Mouse (Mus musculus) olfactory bulb, adult 2 months (tissue): ENCODE measurements at regions not wholly inside any gene's neighbourhood (a gene's known extent, or its start where the extent isn't known, plus 50 kb on each side); places are given as distances from the start of the nearest gene placed in this dataset.

ENCODE experiments used
- H3K27ac ChIP-seq: fragments of 200-500 bp; 2 replicates; pipeline ENCODE4 v1.5.1; 2012; ENCODE audit warnings: low read depth, low read length; ENCODE audit not compliant: insufficient read depth
- H3K4me1 ChIP-seq: fragments of 200-500 bp; 2 replicates; pipeline ENCODE4 v1.6.1; 2012; ENCODE audit warnings: low read length; ENCODE audit not compliant: control insufficient read depth, insufficient read depth
- H3K4me3 ChIP-seq: fragments of 200-500 bp; 2 replicates; pipeline ENCODE4 v1.5.1; 2012; ENCODE audit warnings: mild to moderate bottlenecking, low read depth, low read length, moderate library complexity; ENCODE audit not compliant: insufficient read depth
- CTCF ChIP-seq: fragments of 200-500 bp; IDR thresholded peaks from 2 replicates; pipeline ENCODE4 v1.5.1; 2012; ENCODE audit warnings: low read depth, mild to moderate bottlenecking, low read length, moderate library complexity; ENCODE audit not compliant: insufficient read depth
- POLR2A ChIP-seq: fragments of 200-500 bp; IDR thresholded peaks from 2 replicates; pipeline ENCODE4 v1.6.1; 2012; ENCODE audit warnings: mild to moderate bottlenecking, low read depth, low read length, moderate library complexity; ENCODE audit not compliant: insufficient read depth
- WGBS: fragments of 180-500 bp; shearing (Covaris S2); methylation state at CpG from one replicate; pipeline ENCODE4 v1.1.7; 2018; 5-methylcytosine and 5-hydroxymethylcytosine counted together

DNA sequence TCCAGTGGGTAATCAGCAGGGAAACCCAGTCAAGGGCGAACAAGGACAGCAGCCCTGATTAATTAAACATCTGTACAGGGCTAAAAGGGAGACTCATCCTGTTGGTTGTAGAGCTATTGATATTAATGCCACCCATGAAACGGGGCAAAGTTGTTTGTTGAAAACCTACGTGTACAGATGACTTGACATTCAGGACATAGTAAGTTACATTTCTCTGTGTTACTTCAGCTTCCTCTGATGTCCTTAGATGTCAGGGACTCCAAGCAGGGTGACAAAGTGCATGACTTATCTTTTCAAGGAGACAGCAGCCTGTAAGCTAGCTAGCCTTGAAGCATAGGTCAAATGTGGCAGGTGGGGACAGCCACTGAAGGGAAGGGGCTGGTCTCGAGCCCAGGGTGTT, 390.5 kb downstream of the Ccdc171 start:
- 75% methylated on average over 4 of the region's 4 CpGs for WGBS
- no peaks in the 10 kb centered on the region for H3K4me1 ChIP-seq
- H3K4me3 ChIP-seq, result no peak overlapping the region
- TF ChIP-seq POLR2A (no peak), CTCF (no peak)
- H3K27ac ChIP-seq, result no peak overlapping the region

DNA sequence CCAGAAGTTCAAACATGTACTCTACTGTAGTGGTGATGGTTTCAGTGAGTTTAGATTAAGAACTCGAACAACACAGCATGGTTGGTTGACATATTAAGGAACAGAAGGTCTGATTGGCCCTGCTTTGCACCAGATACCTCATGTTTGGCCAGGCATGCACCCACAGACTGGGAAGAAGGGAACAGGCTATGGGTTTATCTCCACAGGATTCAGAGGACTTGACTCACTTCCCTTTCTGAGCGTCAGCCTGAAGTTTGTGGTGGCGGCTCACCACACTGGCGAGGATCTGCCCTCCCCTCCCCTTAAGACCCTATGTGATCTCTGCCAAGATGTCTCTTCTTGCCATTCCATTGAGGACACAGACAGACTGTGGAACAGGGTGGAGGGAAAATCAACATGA, 391.7 kb downstream of the Ccdc171 start:
- TF ChIP-seq POLR2A (no peak), CTCF (no peak)
- H3K4me1 ChIP-seq, result no peaks in the 10 kb centered on the region
- no peak overlapping the region for H3K27ac ChIP-seq
- WGBS, result 93% methylated on average over 4 of the region's 4 CpGs
- H3K4me3 ChIP-seq, result no peak overlapping the region

- no peak for TF ChIP-seq CTCF
- TF ChIP-seq POLR2A, result no peak
- no peaks in the 10 kb centered on the region for H3K4me1 ChIP-seq
- H3K27ac ChIP-seq, result no peak overlapping the region
- H3K4me3 ChIP-seq, result no peak overlapping the region
- 93% methylated on average over 3 of the region's 3 CpGs for WGBS
Measured at GRCm38 (mm10) chr4:83918093-83918492, 392.7 kb downstream of the Ccdc171 start.

DNA sequence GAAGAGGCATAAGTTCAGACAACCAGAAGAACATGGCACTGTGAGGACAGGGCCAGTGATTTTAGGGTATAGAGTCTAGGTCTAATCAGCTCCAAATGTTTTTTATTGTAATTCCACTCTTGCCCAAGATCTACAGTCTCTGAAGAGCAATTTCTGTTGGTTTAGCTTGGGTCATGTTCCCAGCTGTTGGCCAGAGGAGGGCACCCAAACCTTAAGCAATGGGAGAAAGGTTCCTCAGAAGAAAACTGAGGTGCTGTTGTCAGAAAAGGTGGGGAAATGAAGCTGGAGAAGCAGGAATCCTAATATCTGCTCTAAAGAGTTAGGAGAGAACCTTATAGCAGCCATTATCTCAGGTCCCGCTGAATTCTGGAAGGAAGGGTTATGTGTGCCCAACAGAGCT, 393.7 kb downstream of the Ccdc171 start:
- Histone ChIP-seq H3K27ac (no peak overlapping the region), H3K4me1 (no peaks in the 10 kb centered on the region), H3K4me3 (no peak overlapping the region)
- TF ChIP-seq POLR2A (no peak), CTCF (no peak)
- WGBS, result 97% methylated on average over 1 of the region's 1 CpGs

GRCm38 (mm10) chr4:83925118-83925842, 399.9 kb downstream of the Ccdc171 start:
- TF ChIP-seq POLR2A (no peak), CTCF (no peak)
- Histone ChIP-seq H3K27ac (no peak overlapping the region), H3K4me1 (no peaks in the 10 kb centered on the region), H3K4me3 (no peak overlapping the region)
- 78% methylated on average over 8 of the region's 8 CpGs for WGBS

DNA sequence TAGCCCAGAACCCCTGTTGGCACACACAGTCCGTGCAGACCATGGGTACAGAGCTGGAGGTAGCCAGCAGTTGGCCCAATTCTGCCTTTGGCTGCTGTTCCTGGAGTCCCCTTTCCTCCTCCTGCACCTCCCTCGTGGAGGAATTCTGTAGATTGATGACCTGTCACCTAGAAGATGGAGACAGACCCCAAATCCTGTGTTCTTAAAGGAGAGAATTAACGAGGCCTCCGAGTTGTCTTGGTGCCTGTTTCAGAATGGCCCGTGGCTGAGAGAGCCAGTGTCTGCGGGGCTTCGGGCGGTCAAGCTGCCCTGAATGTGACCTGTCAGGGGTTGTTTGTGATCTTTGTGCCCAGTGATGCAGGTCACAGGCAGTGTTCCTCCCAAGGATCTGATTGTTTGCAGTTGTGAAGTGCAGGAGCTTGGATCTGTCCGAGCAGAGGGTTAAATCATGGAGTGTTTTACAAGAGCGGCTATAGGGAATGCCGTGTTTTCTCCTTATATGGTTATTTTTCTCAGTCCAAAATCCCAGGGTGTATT, 400.9 kb downstream of the Ccdc171 start:
- WGBS, result 58% methylated on average over 11 of the region's 11 CpGs
- TF ChIP-seq POLR2A (no peak), CTCF (no peak)
- no peak overlapping the region for H3K4me3 ChIP-seq
- no peaks in the 10 kb centered on the region for H3K4me1 ChIP-seq
- H3K27ac ChIP-seq, result no peak overlapping the region

DNA sequence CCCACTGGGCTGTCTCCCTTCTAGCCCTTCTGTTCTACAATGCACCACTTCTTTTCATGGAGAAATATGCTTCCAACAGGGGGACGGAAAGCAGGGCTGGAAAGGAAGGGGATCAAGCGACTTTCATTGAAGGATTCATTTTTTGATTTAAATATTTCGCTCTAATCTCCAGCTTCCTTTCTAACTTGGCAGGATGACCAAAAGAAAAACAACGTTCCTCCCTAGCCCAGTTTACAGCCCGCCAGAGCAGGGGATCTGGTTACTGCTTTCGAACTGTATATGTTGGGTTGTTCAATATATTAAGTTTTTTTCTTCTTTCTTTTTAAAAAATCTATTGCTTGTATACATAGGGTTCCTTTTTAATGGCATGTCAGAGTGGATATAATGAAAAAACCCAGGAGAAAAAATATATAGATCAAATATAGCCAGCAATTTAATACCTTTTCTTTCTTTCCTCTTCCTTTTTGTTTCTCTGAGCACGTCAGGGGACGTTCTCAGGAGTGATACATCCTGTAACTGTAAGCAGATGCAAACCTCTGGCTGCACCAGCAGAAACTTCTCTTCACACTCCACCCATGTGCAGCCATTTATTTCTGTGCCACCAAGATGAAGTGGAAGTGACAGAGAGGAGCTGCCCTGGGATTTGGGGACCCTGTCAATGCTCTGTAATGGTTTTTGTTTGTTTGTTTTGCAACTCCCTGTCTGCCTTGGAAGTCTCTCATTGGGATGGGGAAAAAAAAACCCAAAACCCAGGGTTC, 406.7 kb downstream of the Ccdc171 start:
- WGBS, result 84% methylated on average over 8 of the region's 8 CpGs
- no peak overlapping the region for H3K27ac ChIP-seq
- H3K4me1 ChIP-seq, result no peaks in the 10 kb centered on the region
- no peak overlapping the region for H3K4me3 ChIP-seq
- TF ChIP-seq POLR2A (no peak), CTCF (no peak)

GRCm38 (mm10) chr4:83941693-83942092, 416.3 kb downstream of the Ccdc171 start:
- H3K27ac ChIP-seq, result no peak overlapping the region
- WGBS, result 87% methylated on average over 9 of the region's 9 CpGs
- no peaks in the 10 kb centered on the region for H3K4me1 ChIP-seq
- H3K4me3 ChIP-seq, result no peak overlapping the region
- no peak for TF ChIP-seq CTCF
- no peak for TF ChIP-seq POLR2A

- Histone ChIP-seq H3K4me3 (no peak overlapping the region), H3K27ac (no peak overlapping the region), H3K4me1 (no peaks in the 10 kb centered on the region)
- WGBS, result 99% methylated on average over 2 of the region's 2 CpGs
- TF ChIP-seq POLR2A (no peak), CTCF (no peak)
Measured at GRCm38 (mm10) chr4:83949612-83950011, 424.3 kb downstream of the Ccdc171 start.

GRCm38 (mm10) chr4:83950809-83951409, 425.6 kb downstream of the Ccdc171 start:
- Histone ChIP-seq H3K4me3 (no peak overlapping the region), H3K27ac (no peak overlapping the region), H3K4me1 (no peaks in the 10 kb centered on the region)
- TF ChIP-seq POLR2A, result no peak
- TF ChIP-seq CTCF, result no peak
- WGBS, result 82% methylated on average over 10 of the region's 10 CpGs
